Mouse (Mus musculus) megakaryocyte-erythroid progenitor cell, adult 5-6 weeks (primary cell): ENCODE results near the gene Pcca. TPM values are rescaled to one million over a fixed set of nuclear protein-coding genes. Genes with fewer than 3 reads are reported as not detected.
A peak's percentile ranks its signal among the peaks of the same experiment; 100 is the strongest.
"Not testable (repeated sequence)": the region's sequence is repeated elsewhere in the genome, so short reads cannot be mapped to it uniquely, and the experiment has no call there.

Source experiments
- ATAC-seq: replicated peaks from 2 replicates; pipeline ENCODE4 v1.8.0; 2016; ENCODE audit warnings: mild to moderate bottlenecking, inconsistent platforms; ENCODE audit not compliant: severe bottlenecking, poor library complexity, low FRiP score, low TSS enrichment
- total RNA-seq, 2 experiments: library from RNA; stranded (forward) in 1 of 2; stranded (reverse) in 1 of 2; fragments of 200-1000, 215-1000 nt in 1 of 2; fragments of >200 nt in 1 of 2; fragmentation: Nextera tagmentation in 1 of 2; gene quantifications; 2 replicates each; pipeline ENCODE4 v1.2.3; 2014 to 2017

Gene Pcca
- total RNA-seq, 2 experiments from 2014 or later, result 52.3 to 91.6 TPM

DNA sequence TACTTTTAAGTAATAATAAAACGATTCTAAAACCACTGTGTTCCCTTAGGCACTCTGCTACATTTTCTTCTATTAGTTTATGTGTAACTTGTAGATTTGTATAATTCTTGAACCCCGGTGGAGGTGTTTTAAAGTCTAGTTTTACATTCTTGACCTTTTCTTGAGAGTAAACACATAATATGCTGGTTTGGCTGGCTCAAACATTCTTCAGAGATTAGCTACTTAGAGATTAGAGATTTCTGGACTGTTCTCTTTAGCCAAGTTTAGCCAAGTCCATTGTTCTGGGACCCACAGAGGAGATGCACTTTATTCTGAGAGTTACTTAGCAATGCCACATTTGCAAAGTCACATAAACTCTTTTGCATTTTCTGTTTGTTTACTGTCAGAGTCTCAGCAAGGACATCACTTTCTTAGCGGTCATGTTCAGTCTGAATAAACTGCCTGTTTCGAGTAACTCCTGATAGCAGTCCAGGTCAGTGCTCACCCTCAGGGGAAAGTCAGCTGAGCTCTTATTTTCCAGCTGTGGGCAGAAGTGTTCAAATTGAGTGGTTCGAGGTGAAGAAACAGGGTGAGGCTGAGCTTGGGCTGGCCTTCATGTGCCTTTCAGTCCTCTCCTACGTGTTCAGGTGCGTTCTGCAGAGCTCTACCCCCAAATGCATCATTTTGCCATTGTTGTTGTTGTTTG is 18.8 kb downstream of the Pcca start:
- ATAC-seq, result no peak

DNA sequence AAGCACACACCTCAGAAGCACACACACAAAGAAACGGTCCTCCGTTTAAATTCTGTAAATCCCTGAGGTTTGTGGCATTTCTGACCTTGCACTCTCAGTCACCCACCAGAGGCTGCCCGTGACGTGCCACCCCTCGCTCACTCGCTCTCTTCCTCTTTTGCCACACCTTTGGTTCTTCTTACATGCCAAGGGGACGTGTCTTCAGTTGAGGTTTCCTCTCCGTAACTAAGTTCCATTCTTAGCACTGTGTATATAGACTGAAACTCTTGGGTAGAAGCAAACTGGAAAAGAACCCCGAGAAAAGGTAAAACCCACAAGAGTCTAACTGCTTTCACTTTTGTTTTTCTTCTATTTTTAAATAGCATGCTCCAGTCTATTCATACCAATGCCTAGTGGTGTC is 23.2 kb downstream of the Pcca start:
- ATAC-seq, result peak; percentile 84

- not testable (repeated sequence) for ATAC-seq
These were observed 26.8 kb downstream of the Pcca start for GRCm38 (mm10) chr14:122560893-122561452.

- no peak for ATAC-seq
These were observed 36.7 kb downstream of the Pcca start for GRCm38 (mm10) chr14:122570862-122571261.

GRCm38 (mm10) chr14:122574064-122574751 is 40.1 kb downstream of the Pcca start:
- no peak for ATAC-seq

- ATAC-seq, result no peak
These were observed 43.7 kb downstream of the Pcca start for GRCm38 (mm10) chr14:122577816-122578215.

- ATAC-seq, result no peak
These were observed 47.9 kb downstream of the Pcca start for GRCm38 (mm10) chr14:122582057-122582456.

- ATAC-seq, result no peak
These were observed 48.5 kb downstream of the Pcca start for GRCm38 (mm10) chr14:122582491-122583077.

GRCm38 (mm10) chr14:122584087-122584486 is 50.0 kb downstream of the Pcca start:
- ATAC-seq, result not testable (repeated sequence)

GRCm38 (mm10) chr14:122586942-122587341 is 52.8 kb downstream of the Pcca start:
- ATAC-seq, result no peak

DNA sequence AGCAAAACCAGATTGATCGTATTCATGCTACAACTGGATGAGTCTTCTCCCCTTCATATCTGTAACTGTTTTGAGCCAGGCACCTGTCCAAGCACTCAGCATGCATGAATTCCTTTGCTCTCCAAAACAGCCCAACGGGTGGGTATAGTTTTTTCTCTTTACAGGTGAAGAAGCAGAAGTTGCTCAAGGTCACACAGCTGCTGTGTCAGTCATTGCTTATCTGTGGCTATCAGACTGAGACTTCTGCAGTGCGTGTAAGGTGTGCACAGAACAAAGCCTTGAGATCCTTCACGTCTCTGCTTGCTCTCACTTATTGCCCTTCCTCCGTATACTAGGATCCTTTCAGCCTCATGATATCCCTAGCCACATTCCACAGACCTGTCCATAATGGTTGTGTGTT is 63.4 kb downstream of the Pcca start:
- ATAC-seq, result peak; percentile 62

DNA sequence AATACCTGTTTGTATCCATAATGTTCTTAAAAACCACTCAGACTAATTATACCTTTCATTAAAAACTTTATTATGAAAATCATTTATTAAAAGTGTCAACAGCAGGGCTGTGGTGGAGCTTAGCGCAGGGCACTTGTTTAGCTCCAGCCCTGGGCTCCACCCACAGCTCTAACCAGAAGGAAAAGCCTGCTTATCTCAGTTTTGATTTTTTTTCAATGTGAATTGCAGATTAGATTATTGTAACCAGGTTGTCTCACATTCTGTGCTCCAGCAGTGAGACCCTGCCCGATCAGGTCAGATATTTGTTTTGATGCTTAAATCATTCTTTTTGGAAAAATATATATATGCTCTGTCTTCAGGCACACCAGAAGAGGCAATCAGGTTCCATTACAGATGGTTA is 64.7 kb downstream of the Pcca start:
- 0 out of 2 replicates have a peak, but pooled peaks have one; percentile 44 for ATAC-seq

DNA sequence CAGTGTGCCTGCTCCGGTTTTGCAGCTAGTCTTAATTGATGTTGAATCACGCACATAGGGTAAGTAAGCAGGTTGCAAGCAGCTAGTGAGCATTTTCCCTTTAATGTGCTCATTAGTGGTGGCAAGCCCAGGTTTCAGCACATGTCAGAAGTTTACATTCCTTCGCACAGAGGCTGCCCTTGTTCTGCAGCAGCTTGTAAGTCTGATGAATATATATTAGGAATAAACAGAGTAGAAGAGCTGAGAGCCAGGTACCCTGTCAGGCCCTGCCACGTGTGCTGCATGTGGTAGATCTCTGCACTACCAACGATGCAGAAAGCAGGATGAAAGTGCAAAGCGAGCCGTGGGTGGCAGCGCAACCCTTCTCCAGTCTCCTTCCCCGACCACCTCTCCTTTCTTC is 65.7 kb downstream of the Pcca start:
- ATAC-seq, result no peak

- ATAC-seq, result no peak
These were observed 68.6 kb downstream of the Pcca start for GRCm38 (mm10) chr14:122602701-122603100.

DNA sequence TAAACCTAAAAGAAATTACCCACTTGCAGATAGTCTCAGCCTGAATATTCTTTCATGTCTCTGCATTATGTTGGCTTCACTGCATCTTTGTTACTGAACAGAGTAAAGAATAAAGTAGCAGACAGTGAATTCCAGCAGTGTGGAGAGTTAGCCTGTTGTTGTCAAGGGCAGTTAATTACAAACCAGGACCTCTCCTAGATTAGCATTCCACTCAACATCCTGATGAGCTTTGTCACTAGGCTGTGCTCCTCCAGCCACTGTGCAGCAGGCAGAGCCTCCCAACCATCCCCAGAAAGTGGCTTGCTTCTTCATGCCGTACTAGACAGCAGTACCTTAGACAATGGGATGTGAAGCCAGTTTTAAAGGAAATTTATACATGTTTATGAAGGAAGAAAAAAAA is 72.4 kb downstream of the Pcca start:
- no peak for ATAC-seq

DNA sequence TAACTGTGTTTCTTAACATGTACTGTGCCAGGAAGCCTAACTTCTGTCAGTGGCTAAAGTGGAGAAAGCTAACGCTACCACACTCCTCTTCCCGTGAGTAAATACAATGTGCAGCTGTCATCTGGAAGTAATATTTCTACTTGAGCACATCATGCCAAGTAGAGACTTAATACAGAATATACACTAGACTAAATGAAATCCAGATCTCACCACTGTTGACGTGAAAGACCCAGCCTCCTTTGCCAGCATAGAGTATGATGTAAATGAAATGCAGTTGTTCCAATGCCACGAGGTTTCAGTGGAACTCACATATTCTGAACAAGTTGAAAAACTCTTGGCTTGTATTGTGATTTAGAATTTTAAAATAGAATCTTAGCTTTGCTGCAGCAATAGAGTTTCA is 73.3 kb downstream of the Pcca start:
- ATAC-seq, result no peak

DNA sequence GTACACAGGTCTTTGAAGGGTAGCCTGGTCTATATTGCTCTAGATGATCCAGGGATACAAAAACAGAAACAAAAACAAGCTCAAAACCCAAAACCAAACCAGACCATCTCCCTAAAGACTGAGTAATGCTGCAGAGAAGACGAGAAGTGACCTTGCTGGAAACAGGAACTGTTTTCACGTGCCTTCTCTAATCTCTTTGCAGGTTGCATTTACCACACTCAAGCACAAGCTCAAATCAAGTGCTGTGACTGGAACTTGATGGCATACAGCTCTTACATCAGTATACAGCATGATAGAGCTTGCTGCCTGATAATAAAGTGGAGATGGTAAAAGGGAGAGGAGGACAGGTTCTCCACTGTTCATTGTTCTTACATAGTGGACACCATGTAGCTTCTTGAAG is 74.2 kb downstream of the Pcca start:
- ATAC-seq, result no peak

DNA sequence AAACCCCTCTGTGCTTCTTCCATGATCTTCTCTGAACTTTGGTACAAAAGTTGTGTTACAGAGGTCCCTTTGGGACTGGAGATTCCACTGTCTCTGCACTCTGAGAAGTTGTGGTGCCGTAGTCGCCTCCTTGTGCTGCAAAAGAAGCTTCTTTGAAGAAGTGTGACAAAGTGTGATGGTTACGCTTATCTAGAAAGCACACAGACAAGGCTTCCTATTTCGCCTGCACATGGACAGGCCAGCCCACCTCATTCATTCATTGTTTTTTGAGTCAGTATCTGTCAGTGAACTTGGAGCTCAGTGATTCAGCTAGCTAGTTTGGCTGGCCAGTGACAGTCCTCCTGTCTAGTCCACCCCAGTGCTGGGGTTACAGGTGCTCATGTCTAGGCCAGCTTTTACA is 76.9 kb downstream of the Pcca start:
- no peak for ATAC-seq

- ATAC-seq, result peak; percentile 36
These were observed 78.2 kb downstream of the Pcca start for GRCm38 (mm10) chr14:122612317-122612716.

DNA sequence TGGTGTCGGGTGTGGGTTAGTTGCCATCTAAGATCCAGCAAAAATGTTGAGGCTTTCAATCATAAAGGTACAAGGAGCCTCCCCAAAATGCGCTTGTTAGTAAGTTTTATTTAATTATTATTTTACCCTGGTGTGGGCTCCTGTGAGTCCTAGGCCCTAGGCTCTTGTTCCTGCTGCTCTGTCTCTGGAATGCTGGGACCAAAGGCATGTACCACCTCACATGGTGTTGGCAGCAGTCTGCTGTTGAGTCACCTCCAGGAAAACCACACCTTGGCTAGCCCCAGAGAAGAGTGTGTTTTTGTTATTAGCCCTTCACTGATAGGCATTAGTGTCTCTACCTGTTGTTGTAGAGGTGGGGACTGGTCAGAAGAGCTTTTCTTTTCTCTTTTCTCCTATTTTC is 83.5 kb downstream of the Pcca start:
- ATAC-seq, result no peak

DNA sequence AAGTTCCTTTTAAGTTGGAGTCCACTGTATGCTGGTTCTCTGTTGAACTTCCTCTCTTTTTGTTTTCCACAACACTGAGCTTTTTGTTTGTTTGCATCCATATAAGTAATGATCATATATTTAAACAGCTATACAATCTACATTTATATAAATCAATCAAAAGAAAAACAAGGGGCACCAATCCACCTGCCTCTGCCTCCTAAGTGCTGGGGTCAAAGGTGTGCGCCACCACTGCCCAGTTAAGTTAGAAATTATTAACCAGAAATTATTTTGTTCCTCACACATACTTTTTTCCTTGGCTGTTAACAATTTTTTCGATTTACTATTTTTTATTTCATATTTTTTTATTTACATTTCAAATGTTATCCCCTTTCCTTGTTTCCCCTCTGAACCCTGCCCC is 99.3 kb downstream of the Pcca start:
- ATAC-seq, result no peak
